Mouse (Mus musculus): ENCODE measurements at regions not wholly inside any gene's neighbourhood (a gene's known extent, or its start where the extent isn't known, plus 50 kb on each side); places are given as distances from the start of the nearest gene placed in this dataset.

- no peak for TF ChIP-seq CTCF (IDR thresholded peaks at IDR 0.05; ENCODE audit: low read depth)
- TF ChIP-seq EP300 (IDR thresholded peaks at IDR 0.05; ENCODE audit: low read depth) = no peak
These were observed 323.0 kb downstream of the Lmx1a start for GRCm38 (mm10) chr1:168012069-168012468.
